Mouse (Mus musculus) spleen, adult 2 months (tissue): ENCODE data around the gene Nfrkb. TPM values are rescaled to one million over a fixed set of nuclear protein-coding genes. Genes with fewer than 3 reads are reported as not detected.

Experiments used
- DNase-seq, 2 experiments: peaks; one replicate each; pipeline versions ENCODE4 v3.0.0 to v3.0.0-alpha.2; 2012 to 2021; ENCODE audit warnings: low spot score in 2 of 2, low read depth in 1 of 2
- H3K27ac ChIP-seq: fragments of 200-500 bp; 2 replicates; pipeline ENCODE4 v1.5.1; 2012; ENCODE audit warnings: low read length, inconsistent platforms; ENCODE audit not compliant: insufficient read depth
- H3K27me3 ChIP-seq: fragments of 200-500 bp; 2 replicates; pipeline ENCODE4 v1.6.1; 2012; ENCODE audit warnings: mild to moderate bottlenecking, moderate library complexity, low read length, inconsistent platforms; ENCODE audit not compliant: control insufficient read depth, insufficient read depth
- H3K36me3 ChIP-seq: fragments of 200-500 bp; 2 replicates; pipeline ENCODE4 v1.6.1; 2012; ENCODE audit warnings: mild to moderate bottlenecking, low read length, inconsistent platforms; ENCODE audit not compliant: control insufficient read depth, insufficient read depth
- H3K4me1 ChIP-seq: fragments of 200-500 bp; 2 replicates; pipeline ENCODE4 v1.6.1; 2011; ENCODE audit warnings: inconsistent platforms; ENCODE audit not compliant: control insufficient read depth, insufficient read depth, insufficient read length
- H3K4me3 ChIP-seq: fragments of 200-500 bp; 2 replicates; pipeline ENCODE4 v1.5.1; 2011; ENCODE audit warnings: mild to moderate bottlenecking, inconsistent platforms; ENCODE audit not compliant: insufficient read depth, insufficient read length; ENCODE audit errors: extremely low read depth
- CTCF ChIP-seq: fragments of 200-500 bp; IDR thresholded peaks from 2 replicates; pipeline ENCODE4 v1.5.1; 2011; ENCODE audit warnings: mild to moderate bottlenecking, inconsistent platforms; ENCODE audit not compliant: insufficient read depth, insufficient read length, insufficient replicate concordance; ENCODE audit errors: extremely low read depth
- POLR2A ChIP-seq: fragments of 200-500 bp; IDR thresholded peaks from 2 replicates; pipeline ENCODE4 v1.6.1; 2011; ENCODE audit warnings: low read depth, low read length, inconsistent platforms
- WGBS: fragments of 180-500 bp; shearing (Covaris S2); methylation state at CpG from one replicate; pipeline ENCODE4 v1.1.7; 2018; 5-methylcytosine and 5-hydroxymethylcytosine counted together
- polyA plus RNA-seq: library from polyadenylated mRNA; depleted of rRNA; stranded (reverse); fragments of >200 nt; gene quantifications from 2 replicates; pipeline ENCODE4 v1.2.3, GENCODE M21; 2012; rRNA removed

Nfrkb gene
- polyA plus RNA-seq, 1 experiment = 23.6 TPM

DNA sequence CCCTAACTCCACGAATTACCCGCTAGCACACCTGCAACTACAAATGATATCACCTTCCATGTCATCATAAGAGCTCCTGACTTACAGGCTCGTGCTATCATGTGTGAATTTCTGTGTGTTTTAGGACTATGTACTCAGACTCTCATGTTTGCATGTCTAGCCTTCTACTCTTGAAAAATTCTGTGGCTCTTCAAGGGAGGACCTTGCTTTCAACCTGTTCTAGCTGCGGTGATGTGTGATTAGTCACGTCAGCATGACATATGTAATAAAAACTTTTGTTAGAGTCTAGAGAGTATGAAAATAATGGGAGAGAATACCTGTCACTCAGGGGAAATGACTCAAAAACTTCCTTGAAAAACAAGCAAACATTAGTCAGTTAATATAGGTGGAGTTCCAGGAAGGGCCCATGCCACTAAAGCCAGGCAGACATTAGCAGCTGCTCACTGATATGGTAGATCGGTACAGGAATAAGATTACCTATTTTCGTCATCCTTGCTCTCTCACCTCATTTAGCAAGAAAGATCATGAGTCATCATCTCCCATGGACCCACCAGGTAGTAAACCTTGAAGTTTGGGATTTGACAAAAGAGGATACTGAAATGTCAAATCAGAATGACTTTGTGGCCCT lies 63.3 kb downstream of the Nfrkb start:
- no peak overlapping the region for H3K4me3 ChIP-seq
- no peaks in the 10 kb centered on the region for H3K27me3 ChIP-seq
- no peaks in the 10 kb centered on the region for H3K4me1 ChIP-seq
- no peaks in the 10 kb centered on the region for H3K36me3 ChIP-seq
- DNase-seq = no peak
- TF ChIP-seq POLR2A = no peak
- no peak for TF ChIP-seq CTCF
- 88% methylated on average over 7 of the region's 7 CpGs for WGBS
- no peak overlapping the region for H3K27ac ChIP-seq

DNA sequence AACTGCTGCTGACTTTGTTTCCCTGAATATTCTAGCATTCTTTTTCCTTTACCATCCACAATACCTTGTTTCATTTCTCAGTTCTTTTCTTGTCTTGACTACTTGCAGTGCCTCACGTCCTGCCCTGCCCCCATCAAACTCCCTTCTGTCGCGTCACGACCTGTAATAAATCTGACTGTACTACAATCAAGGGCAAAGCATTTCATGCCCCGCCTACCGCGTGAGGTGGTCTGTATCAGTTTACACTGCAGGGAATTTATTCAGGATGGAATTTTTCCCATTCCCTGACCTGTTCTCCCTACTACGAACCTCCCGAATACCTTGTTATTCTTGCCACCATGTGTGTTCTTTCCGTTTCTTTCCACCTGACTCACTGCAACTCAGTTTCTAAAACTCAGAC lies 66.2 kb downstream of the Nfrkb start:
- no peak overlapping the region for H3K4me3 ChIP-seq
- H3K27me3 ChIP-seq = no peaks in the 10 kb centered on the region
- H3K4me1 ChIP-seq = no peaks in the 10 kb centered on the region
- TF ChIP-seq POLR2A (no peak), CTCF (no peak)
- WGBS = 66% methylated on average over 10 of the region's 10 CpGs
- no peak for DNase-seq
- H3K27ac ChIP-seq = no peak overlapping the region
- H3K36me3 ChIP-seq = no peaks in the 10 kb centered on the region

DNA sequence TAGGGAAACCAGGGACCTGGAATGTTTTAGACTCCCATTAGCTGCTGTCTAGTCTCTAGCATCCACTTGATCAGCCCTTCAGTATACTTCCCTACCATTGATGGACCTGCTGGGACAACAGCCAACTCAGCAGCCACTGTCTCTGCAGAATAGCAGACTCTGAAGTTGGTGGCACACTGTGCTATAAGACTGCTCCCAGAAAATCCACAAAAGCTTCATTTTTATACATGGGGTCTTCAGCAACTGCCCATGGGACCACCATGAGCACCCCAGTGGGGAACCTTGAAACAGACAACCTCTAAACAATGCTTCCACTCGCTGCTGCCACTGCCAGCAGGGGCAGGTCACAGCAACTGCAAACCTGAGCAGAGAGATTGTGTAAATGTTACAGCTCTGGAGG lies 68.4 kb downstream of the Nfrkb start:
- TF ChIP-seq POLR2A = no peak
- TF ChIP-seq CTCF = no peak
- 69% methylated on average over 1 of the region's 1 CpGs for WGBS
- DNase-seq = no peak
- no peaks in the 10 kb centered on the region for H3K27me3 ChIP-seq
- H3K4me1 ChIP-seq = no peaks in the 10 kb centered on the region
- no peak overlapping the region for H3K27ac ChIP-seq
- no peaks in the 10 kb centered on the region for H3K36me3 ChIP-seq
- no peak overlapping the region for H3K4me3 ChIP-seq

DNA sequence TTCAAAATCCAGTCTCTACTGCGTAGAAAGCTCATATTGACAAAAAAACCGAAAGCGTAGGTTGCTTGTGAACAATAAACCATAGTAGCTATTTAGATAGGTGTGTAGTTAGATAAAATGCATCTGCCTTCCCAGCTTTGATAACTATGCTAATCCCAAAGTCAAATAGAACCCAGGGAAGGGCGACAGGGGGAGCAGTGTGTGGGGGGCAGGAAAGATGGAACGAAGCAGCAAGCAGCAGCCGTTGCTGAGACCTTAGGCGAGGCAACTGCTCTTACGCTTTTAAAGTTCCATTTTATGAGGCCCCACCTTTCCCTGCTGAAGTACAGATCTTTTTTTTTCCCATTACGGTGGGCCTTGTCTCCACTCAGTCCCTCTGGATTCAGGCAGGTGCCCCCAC lies 77.2 kb downstream of the Nfrkb start:
- Histone ChIP-seq H3K36me3 (no peaks in the 10 kb centered on the region), H3K27me3 (peaks cover 2% of the 10 kb centered on the region; the same call in 1 of the 2 replicates), H3K4me3 (no peak overlapping the region), H3K4me1 (no peaks in the 10 kb centered on the region), H3K27ac (no peak overlapping the region)
- TF ChIP-seq POLR2A (no peak), CTCF (no peak)
- WGBS = 71% methylated on average over 9 of the region's 9 CpGs
- DNase-seq = no peak

DNA sequence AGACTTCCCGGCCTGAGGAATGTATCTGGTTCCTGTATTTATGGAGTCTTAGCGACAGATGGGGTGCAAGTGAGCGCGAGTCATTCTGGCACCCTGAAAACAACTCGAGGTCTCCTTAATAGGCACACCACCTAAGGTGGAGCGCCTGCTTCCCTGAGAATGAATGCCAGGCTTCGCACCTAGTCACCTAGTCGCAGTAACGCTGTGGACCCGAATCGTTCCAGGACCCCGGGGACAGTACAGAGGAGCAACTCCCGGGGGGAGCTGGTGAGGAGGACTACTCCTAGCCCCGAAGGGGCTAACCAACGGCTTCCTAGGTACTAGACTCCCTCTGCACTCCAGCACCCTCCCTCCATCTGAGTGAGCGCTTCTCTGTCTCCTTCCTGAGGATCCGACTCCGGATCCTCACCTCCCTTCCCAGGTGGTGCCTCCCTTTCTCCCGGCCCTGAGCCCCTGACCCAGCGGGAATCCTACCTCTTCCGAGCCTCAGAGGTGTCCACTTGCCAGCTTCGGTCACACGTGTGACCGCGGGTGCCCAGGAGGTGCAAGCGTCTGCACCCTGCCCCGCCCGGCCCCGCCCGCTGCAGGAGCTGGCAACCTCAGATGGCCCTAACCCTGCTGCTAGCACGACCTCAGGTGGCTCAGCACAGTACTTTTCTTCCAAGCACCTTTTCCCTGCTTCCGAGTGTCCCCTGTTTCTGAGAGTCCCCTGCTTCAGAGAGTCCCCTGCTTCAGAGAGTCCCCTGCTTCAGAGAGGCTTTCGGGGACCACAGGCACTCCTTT lies 77.9 kb downstream of the Nfrkb start, which contains the start of gene Tmem45b:
Gene Tmem45b, minus strand, starts transcription at position 771 of the 783 bp plus-strand sequence.
- H3K27ac ChIP-seq = no peak within 1 kb of the TSS
- H3K27me3 ChIP-seq = peaks cover 2% of the 10 kb centered on the region; the same call in 1 of the 2 replicates
- H3K4me1 ChIP-seq = no peaks in the 10 kb centered on the region
- WGBS = 10% methylated on average over 33 of the region's 33 CpGs
- no peaks in the 10 kb centered on the region for H3K36me3 ChIP-seq
- no peak for DNase-seq
- no peak within 1 kb of the TSS for H3K4me3 ChIP-seq
- TF ChIP-seq POLR2A (no peak), CTCF (no peak)

Other genes starting within 250 kb of the Nfrkb start
- 78.0 and 80.4 TPM in 2 replicates for gene Aplp2, start 174.4 kb upstream of the Nfrkb start, polyA plus RNA-seq
- 5.9 and 8.2 TPM in 2 replicates for gene Prdm10, start 105.7 kb upstream of the Nfrkb start, polyA plus RNA-seq
- gene Tmem45b, start 78.3 kb downstream of the Nfrkb start, polyA plus RNA-seq = 0.63 and 1.0 TPM in 2 replicates